Mouse (Mus musculus): ENCODE measurements at regions not wholly inside any gene's neighbourhood (a gene's known extent, or its start where the extent isn't known, plus 50 kb on each side); places are given as distances from the start of the nearest gene placed in this dataset.
"Not testable (repeated sequence)": the region's sequence is repeated elsewhere in the genome, so short reads cannot be mapped to it uniquely, and the experiment has no call there.

DNA sequence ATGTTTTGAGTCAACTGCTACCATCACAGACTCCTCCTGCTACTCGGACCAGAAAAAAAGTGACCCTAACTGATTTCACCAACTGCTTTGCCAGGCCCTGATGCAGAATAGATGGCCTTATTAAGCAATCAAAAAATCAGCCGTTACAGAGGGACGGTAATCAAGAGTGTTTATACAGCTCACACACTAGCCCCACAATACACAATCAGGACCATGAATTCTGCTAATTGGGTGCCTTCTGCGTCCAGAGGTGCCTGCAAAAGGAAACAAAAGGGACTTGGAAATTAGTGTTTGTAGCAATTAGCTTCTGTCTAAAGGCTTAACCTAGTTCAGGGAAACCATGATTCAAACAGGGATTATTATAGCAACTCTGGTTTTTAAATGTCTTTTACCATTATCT is 168.4 kb downstream of the Brms1l start:
- no peak overlapping the region for H3K4me3 ChIP-seq (replicated peaks; ENCODE audit: insufficient read depth, low read depth, low read length)
- WGBS: 19% methylated on average over 4 of the region's 4 CpGs
- no peak for TF ChIP-seq POLR2A (IDR thresholded peaks at IDR 0.05; ENCODE audit: borderline replicate concordance, insufficient read depth, low read length)
- DNase-seq: no peak
- no peaks in the 10 kb centered on the region for H3K4me1 ChIP-seq (ENCODE audit: control insufficient read depth, insufficient read depth, low read length)
- H3K27me3 ChIP-seq (ENCODE audit: control insufficient read depth, insufficient read depth, low read length): no peaks in the 10 kb centered on the region
- no peak overlapping the region for H3K27ac ChIP-seq (ENCODE audit: insufficient read depth, low read length)

DNA sequence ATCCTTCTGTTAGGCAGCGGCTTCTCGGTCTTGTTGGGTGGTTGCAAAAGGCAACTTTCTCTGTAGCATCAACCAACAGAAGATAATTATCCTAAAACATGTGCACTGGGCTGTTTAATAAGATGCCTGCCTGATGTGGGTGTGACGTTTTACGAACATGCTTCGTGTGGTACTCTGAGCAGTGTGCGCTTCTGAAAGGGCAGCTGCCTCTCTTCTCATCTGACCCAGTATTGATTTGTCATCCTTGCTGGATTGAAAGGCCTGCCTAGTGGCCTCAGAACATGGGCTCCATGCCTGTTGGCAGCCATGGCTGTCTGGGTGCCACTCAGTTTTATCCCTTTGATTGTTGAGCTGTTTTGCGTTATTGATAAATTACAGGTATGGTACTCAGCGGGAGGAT is 167.4 kb downstream of the Brms1l start:
- WGBS: 84% methylated on average over 8 of the region's 8 CpGs
- no peak for TF ChIP-seq CTCF (IDR thresholded peaks at IDR 0.05; ENCODE audit: borderline replicate concordance, insufficient read depth, low read depth, low read length)
- no peak for TF ChIP-seq POLR2A (IDR thresholded peaks at IDR 0.05; ENCODE audit: borderline replicate concordance, insufficient read depth, low read length)
- no peak for DNase-seq
- no peaks in the 10 kb centered on the region for H3K4me1 ChIP-seq (ENCODE audit: control insufficient read depth, insufficient read depth, low read length)
- H3K27me3 ChIP-seq (ENCODE audit: control insufficient read depth, insufficient read depth, low read length): no peaks in the 10 kb centered on the region
- H3K4me3 ChIP-seq (replicated peaks; ENCODE audit: insufficient read depth, low read depth, low read length): no peak overlapping the region
- H3K27ac ChIP-seq (ENCODE audit: insufficient read depth, low read length): no peak overlapping the region

- WGBS: 30% methylated on average over 3 of the region's 3 CpGs
- no peak for DNase-seq
Observed at GRCm38 (mm10) chr12:55996585-55997377, 160.7 kb downstream of the Brms1l start.

DNA sequence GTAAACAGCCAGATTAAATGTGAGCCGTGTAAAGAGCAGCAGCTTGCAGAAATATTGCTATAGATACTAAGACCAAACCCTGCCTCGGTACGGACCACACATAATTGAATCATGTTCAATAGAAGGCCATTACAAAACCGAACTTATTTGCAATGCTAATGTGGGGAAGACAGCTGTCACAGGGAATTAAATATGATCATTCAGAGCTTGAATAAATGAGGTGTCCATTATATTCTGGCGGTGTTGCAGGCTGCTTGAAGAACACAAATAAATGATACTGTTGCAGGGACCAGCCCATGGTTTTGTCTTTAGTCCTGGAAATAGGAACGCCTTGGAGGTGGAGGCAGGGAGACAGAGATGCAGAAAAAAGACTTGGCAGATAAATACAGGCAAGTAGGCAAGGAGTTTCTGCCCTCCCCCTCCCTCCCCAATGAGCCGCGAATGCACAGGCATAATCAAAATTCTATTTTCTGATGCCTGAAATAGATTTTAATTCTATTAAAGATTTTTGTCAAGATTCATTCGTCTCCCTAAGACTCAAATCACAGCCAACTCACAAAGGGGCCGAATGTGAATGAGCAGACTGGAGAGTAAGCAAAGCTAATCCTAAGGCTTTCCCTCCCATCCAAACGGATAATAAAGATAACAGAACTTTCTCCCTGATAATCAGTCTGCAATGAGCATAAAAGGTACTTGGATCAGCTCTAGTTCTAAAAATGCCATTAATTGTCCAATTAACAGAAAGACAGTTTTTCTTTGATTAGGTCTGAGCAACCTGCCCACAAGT is 147.6 kb downstream of the Brms1l start:
- DNase-seq: no peak
- no peak overlapping the region for H3K27ac ChIP-seq (ENCODE audit: insufficient read depth, low read length)
- TF ChIP-seq POLR2A (IDR thresholded peaks at IDR 0.05; ENCODE audit: borderline replicate concordance, insufficient read depth, low read length) (no peak), CTCF (IDR thresholded peaks at IDR 0.05; ENCODE audit: borderline replicate concordance, insufficient read depth, low read depth, low read length) (no peak)
- H3K27me3 ChIP-seq (ENCODE audit: control insufficient read depth, insufficient read depth, low read length): no peaks in the 10 kb centered on the region
- no peaks in the 10 kb centered on the region for H3K4me1 ChIP-seq (ENCODE audit: control insufficient read depth, insufficient read depth, low read length)
- WGBS: 6% methylated on average over 11 of the region's 11 CpGs
- H3K4me3 ChIP-seq (replicated peaks; ENCODE audit: insufficient read depth, low read depth, low read length): no peak overlapping the region

More at GRCm38 (mm10) chr12:55996585-55997377, 160.7 kb downstream of the Brms1l start:
- TF ChIP-seq CTCF (IDR thresholded peaks at IDR 0.05; ENCODE audit: borderline replicate concordance, insufficient read depth, low read depth, low read length): no peak
- TF ChIP-seq POLR2A (IDR thresholded peaks at IDR 0.05; ENCODE audit: borderline replicate concordance, insufficient read depth, low read length): no peak
- no peak overlapping the region for H3K27ac ChIP-seq (ENCODE audit: insufficient read depth, low read length)
- H3K4me3 ChIP-seq (replicated peaks; ENCODE audit: insufficient read depth, low read depth, low read length): no peak overlapping the region
- no peaks in the 10 kb centered on the region for H3K27me3 ChIP-seq (ENCODE audit: control insufficient read depth, insufficient read depth, low read length)
- H3K4me1 ChIP-seq (ENCODE audit: control insufficient read depth, insufficient read depth, low read length): no peaks in the 10 kb centered on the region

DNA sequence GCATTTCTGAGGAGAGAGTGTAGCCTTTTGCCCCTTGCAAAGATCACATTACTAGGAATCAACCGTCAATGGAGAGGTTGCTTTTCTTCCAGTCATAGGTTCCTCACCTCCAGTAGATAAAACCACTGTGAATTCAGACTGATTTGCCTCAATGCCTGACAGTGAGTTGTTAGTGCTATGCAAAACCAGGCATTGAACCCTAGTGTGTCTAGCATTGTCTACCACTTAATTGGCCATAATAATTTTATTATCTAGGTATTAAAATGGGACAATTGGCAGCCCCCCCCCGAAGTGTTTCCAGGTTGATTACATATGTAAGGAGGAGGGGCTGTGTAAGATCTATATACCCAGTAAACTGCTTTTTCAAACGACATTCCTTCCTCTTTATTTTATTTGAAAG is 147.0 kb downstream of the Brms1l start:
- TF ChIP-seq CTCF (IDR thresholded peaks at IDR 0.05; ENCODE audit: borderline replicate concordance, insufficient read depth, low read depth, low read length) (no peak), POLR2A (IDR thresholded peaks at IDR 0.05; ENCODE audit: borderline replicate concordance, insufficient read depth, low read length) (no peak)
- H3K4me1 ChIP-seq (ENCODE audit: control insufficient read depth, insufficient read depth, low read length): no peaks in the 10 kb centered on the region
- WGBS: 16% methylated on average over 3 of the region's 3 CpGs
- no peaks in the 10 kb centered on the region for H3K27me3 ChIP-seq (ENCODE audit: control insufficient read depth, insufficient read depth, low read length)
- H3K27ac ChIP-seq (ENCODE audit: insufficient read depth, low read length): no peak overlapping the region
- H3K4me3 ChIP-seq (replicated peaks; ENCODE audit: insufficient read depth, low read depth, low read length): no peak overlapping the region
- no peak for DNase-seq

GRCm38 (mm10) chr12:55974262-55974661 is 138.1 kb downstream of the Brms1l start:
- WGBS: 13% methylated on average over 3 of the region's 3 CpGs
- H3K4me3 ChIP-seq (replicated peaks; ENCODE audit: insufficient read depth, low read depth, low read length): no peak overlapping the region
- no peaks in the 10 kb centered on the region for H3K27me3 ChIP-seq (ENCODE audit: control insufficient read depth, insufficient read depth, low read length)
- no peak for DNase-seq
- H3K27ac ChIP-seq (ENCODE audit: insufficient read depth, low read length): no peak overlapping the region
- no peak for TF ChIP-seq CTCF (IDR thresholded peaks at IDR 0.05; ENCODE audit: borderline replicate concordance, insufficient read depth, low read depth, low read length)
- no peak for TF ChIP-seq POLR2A (IDR thresholded peaks at IDR 0.05; ENCODE audit: borderline replicate concordance, insufficient read depth, low read length)
- H3K4me1 ChIP-seq (ENCODE audit: control insufficient read depth, insufficient read depth, low read length): no peaks in the 10 kb centered on the region

GRCm38 (mm10) chr12:55959319-55959718 is 123.2 kb downstream of the Brms1l start:
- DNase-seq; H3K27ac ChIP-seq (ENCODE audit: insufficient read depth, low read length); H3K4me3 ChIP-seq (replicated peaks; ENCODE audit: insufficient read depth, low read depth, low read length); H3K27me3 ChIP-seq (ENCODE audit: control insufficient read depth, insufficient read depth, low read length); H3K4me1 ChIP-seq (ENCODE audit: control insufficient read depth, insufficient read depth, low read length): not testable (repeated sequence)
- 94% methylated on average over 3 of the region's 3 CpGs for WGBS

GRCm38 (mm10) chr12:55940566-55940965 is 104.4 kb downstream of the Brms1l start:
- no peak overlapping the region for H3K27ac ChIP-seq (ENCODE audit: insufficient read depth, low read length)
- no peaks in the 10 kb centered on the region for H3K4me1 ChIP-seq (ENCODE audit: control insufficient read depth, insufficient read depth, low read length)
- WGBS: 93% methylated on average over 6 of the region's 6 CpGs
- DNase-seq: no peak
- H3K4me3 ChIP-seq (replicated peaks; ENCODE audit: insufficient read depth, low read depth, low read length): no peak overlapping the region
- TF ChIP-seq CTCF (IDR thresholded peaks at IDR 0.05; ENCODE audit: borderline replicate concordance, insufficient read depth, low read depth, low read length) (no peak), POLR2A (IDR thresholded peaks at IDR 0.05; ENCODE audit: borderline replicate concordance, insufficient read depth, low read length) (no peak)
- H3K27me3 ChIP-seq (ENCODE audit: control insufficient read depth, insufficient read depth, low read length): no peaks in the 10 kb centered on the region

Measured in cerebellum, adult 2 months (tissue).